Mouse (Mus musculus) cerebellum, adult 9-11 months (tissue): ENCODE measurements around the gene Rgs8.

Experiments used
- DNase-seq: peaks from one replicate; pipeline ENCODE4 v3.0.0; 2022

The Rgs8 gene

GRCm38 (mm10) chr1:153675591-153675990, 22.8 kb downstream of the Rgs8 start:
- DNase-seq: peak; percentile 41

GRCm38 (mm10) chr1:153677635-153678034, 24.8 kb downstream of the Rgs8 start:
- peak; percentile 35 for DNase-seq

- peak; percentile 98 for DNase-seq
Observed at GRCm38 (mm10) chr1:153679147-153679546, 26.3 kb downstream of the Rgs8 start.

GRCm38 (mm10) chr1:153679653-153680052, 26.8 kb downstream of the Rgs8 start:
- peak; percentile 67 for DNase-seq

GRCm38 (mm10) chr1:153680363-153680762, 27.5 kb downstream of the Rgs8 start:
- DNase-seq: peak; percentile 75

GRCm38 (mm10) chr1:153681036-153681435, 28.2 kb downstream of the Rgs8 start:
- DNase-seq: peak; percentile 82

GRCm38 (mm10) chr1:153683190-153683589, 30.4 kb downstream of the Rgs8 start:
- no peak for DNase-seq

GRCm38 (mm10) chr1:153685630-153686029, 32.8 kb downstream of the Rgs8 start:
- no peak for DNase-seq

- no peak for DNase-seq
Observed at GRCm38 (mm10) chr1:153692526-153692925, 39.7 kb downstream of the Rgs8 start.

- peak; percentile 42 for DNase-seq
Observed at GRCm38 (mm10) chr1:153694372-153695120, 41.7 kb downstream of the Rgs8 start.

GRCm38 (mm10) chr1:153695398-153695797, 42.6 kb downstream of the Rgs8 start:
- peak; percentile 28 for DNase-seq

- no peak for DNase-seq
Observed at GRCm38 (mm10) chr1:153696093-153696492, 43.3 kb downstream of the Rgs8 start.

GRCm38 (mm10) chr1:153696541-153696940, 43.7 kb downstream of the Rgs8 start:
- DNase-seq: no peak

- DNase-seq: peak; percentile 70
Observed at GRCm38 (mm10) chr1:153697581-153698251, 44.9 kb downstream of the Rgs8 start.

GRCm38 (mm10) chr1:153698311-153699084, 45.7 kb downstream of the Rgs8 start:
- peak; percentile 42 for DNase-seq

GRCm38 (mm10) chr1:153700448-153701063, 47.7 kb downstream of the Rgs8 start:
- DNase-seq: no peak

- DNase-seq: no peak
Observed at GRCm38 (mm10) chr1:153701461-153701860, 48.6 kb downstream of the Rgs8 start.

GRCm38 (mm10) chr1:153702166-153702852, 49.5 kb downstream of the Rgs8 start:
- DNase-seq: no peak

GRCm38 (mm10) chr1:153702853-153703410, 50.1 kb downstream of the Rgs8 start:
- no peak for DNase-seq

- DNase-seq: no peak
Observed at GRCm38 (mm10) chr1:153703445-153703991, 50.7 kb downstream of the Rgs8 start.

GRCm38 (mm10) chr1:153704174-153704573, 51.3 kb downstream of the Rgs8 start:
- DNase-seq: no peak

- DNase-seq: no peak
Observed at GRCm38 (mm10) chr1:153704996-153705395, 52.2 kb downstream of the Rgs8 start.
